Mouse (Mus musculus) spleen, adult 2 months (tissue): ENCODE measurements around the gene Mocs1.

ENCODE experiments used
- CTCF ChIP-seq: fragments of 200-500 bp; IDR thresholded peaks from 2 replicates; pipeline ENCODE4 v1.5.1; 2011; ENCODE audit warnings: mild to moderate bottlenecking, inconsistent platforms; ENCODE audit not compliant: insufficient read depth, insufficient read length, insufficient replicate concordance; ENCODE audit errors: extremely low read depth
- POLR2A ChIP-seq: fragments of 200-500 bp; IDR thresholded peaks from 2 replicates; pipeline ENCODE4 v1.6.1; 2011; ENCODE audit warnings: low read depth, low read length, inconsistent platforms

- TF ChIP-seq CTCF = no peak
- no peak for TF ChIP-seq POLR2A
Measured at GRCm38 (mm10) chr17:49498169-49498568, 70.0 kb downstream of the Mocs1 start.
